Mouse (Mus musculus): ENCODE measurements around the gene Gm36028.

The Gm36028 gene

GRCm38 (mm10) chr16:37860213-37860612 lies 733 bp downstream of the Gm36028 start:
- DNase-seq (ENCODE audit: low read depth, low spot score): no peak

GRCm38 (mm10) chr16:37857495-37857894 lies 3.5 kb downstream of the Gm36028 start:
- no peak for DNase-seq (ENCODE audit: low read depth, low spot score)

DNA sequence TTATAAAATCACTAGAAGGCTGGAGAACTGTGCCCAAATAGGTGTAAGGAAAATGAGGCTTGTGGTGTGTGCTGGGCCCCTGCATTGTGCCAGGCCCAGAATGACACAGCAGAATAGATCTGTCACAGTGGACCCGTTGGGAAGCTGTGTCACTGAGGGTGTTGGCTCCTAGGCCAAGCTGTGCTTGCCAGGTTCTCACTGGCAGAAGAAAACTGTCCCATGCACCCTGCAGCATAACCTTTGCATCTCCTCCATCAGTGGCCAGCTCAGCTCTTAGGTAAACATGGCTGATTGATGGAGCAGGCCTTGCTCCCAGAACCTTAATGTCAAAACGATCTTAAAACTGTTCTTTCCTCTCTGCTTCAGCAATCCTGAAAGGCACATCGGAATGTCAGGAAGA lies 4.6 kb downstream of the Gm36028 start:
- no peak for DNase-seq (ENCODE audit: low read depth, low spot score)

GRCm38 (mm10) chr16:37855583-37855982 lies 5.4 kb downstream of the Gm36028 start:
- DNase-seq (ENCODE audit: low read depth, low spot score): no peak

DNA sequence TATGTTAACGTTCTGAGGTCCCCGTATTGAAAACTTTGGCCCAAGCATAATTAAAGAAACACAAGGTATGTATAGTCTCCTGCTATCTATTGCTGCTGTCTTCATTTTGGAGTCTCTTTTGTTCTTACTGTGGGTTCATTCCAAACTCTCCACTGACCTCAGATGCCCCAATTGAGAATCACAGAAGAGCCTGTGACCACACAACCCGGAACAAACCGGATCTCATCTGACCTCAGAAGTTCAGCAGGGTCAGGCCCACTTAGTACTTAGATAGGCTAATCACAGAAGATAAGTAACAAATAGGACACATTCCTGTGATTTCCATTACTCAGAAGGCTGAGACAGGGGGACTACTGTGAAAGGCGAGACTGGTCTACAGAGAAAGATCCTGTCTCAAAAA lies 6.4 kb downstream of the Gm36028 start:
- no peak for DNase-seq (ENCODE audit: low read depth, low spot score)

DNA sequence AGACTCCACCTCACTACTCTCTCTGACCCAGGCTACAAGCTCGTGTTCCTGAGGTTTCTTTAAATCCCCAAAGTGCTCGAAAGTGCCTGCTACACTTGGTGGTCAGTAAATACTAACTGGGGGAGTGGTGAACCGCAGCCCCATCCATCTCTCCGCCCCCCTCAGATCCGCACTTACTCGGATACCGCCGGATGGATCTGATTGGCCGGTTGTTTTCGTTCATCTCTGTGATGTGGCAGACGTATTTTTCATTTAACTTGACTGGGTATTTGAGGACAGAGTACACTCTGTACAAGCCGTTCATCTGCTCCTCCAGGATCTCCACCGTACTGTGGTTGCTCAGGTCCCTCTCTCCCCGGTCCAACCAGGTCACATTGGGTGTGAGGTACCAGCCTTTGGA lies 6.9 kb downstream of the Gm36028 start:
- DNase-seq (ENCODE audit: low read depth, low spot score): no peak

DNA sequence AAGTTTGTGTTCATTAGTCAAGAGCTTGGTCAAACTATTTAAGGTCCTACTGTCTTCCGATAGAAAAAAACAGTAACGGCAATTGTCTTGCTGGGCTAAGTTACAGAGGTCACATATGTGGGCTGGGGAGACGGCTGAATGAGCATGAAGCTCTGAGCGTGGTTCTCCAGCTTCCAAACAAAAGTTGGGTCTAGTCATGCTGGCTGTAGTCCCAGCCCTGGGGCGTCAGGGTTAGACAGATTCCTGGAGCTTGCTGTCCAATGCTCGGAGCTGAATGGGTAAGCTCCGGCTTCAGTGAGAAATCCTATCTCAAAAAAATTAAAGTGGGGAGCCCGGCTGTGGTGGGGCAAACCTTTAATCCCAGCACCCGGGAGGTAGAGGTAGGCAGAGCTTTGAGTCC lies 7.7 kb downstream of the Gm36028 start:
- DNase-seq (ENCODE audit: low read depth, low spot score): no peak

DNA sequence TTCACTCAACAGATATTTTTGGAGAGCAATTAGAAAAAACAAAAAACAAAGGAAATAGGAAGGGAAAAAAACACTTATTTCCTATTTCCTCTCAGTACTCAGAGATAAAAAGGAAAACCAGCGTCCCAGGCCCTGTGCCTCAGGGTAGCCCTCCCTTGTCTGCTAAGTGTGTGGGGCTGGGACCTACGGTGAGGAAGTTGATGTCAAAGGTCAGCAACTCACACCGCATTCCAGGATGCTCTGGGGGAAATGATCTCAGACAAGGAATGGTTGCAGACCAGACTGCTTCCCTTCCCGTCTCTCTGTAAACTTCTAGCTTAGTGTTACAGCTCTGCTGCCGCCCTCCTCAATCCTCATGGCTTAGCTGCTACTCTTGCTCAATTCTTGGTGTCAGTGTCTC lies 9.6 kb downstream of the Gm36028 start:
- DNase-seq (ENCODE audit: low read depth, low spot score): peak; percentile 32

DNA sequence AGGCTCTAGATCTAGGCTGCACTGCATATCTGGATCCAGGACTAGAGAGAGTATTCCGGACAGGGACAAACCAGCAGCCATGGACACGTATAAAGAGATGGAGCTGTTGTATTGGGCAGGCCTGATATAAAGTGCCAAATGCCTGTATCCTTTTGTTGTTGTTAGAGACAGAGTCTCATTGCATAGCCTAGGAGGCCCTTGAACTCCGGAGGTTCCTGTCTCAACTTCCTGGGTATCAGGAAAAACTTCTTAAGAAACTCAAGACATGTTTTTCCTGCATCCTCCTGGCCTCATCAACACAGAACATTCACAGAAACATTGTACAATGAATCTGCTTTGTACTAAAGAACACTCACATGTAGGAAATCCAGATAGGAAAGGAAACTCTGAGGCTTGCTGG lies 13.9 kb downstream of the Gm36028 start:
- DNase-seq (ENCODE audit: low read depth, low spot score): no peak

DNA sequence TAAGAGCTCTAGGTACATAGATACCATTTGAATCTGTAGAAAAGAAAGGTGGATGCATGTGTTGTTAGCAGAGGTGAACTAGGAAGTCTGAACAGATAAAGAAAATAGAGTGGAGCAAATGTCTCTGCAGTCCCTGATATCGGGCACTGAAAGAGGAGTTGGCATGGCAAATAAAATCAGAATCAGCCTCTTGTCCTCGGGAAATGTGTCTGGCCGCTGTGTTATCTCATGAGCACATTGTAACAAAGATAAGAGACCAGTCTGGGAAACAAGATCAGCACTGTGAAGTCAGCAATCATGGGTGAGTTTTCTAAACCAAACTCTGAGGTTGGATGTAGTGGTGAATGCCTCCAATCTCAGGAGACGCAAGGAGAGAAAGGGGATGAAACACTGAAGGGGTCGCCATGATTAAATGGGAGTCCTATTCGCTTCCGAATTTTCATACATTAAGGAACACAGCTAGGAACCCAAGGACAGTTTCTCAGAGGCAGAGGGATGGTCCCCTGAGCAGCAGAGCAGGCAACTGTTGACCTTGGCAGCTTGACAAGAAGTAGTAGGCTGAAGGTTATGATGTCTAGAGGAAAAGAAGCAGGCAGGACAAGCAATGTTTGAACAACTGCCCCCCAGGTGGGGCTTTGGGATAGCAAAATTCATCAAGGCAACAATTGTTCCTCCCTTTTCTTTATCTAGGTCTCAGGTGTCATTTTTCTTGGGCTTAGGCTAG lies 15.6 kb downstream of the Gm36028 start:
- DNase-seq (ENCODE audit: low read depth, low spot score): no peak

DNA sequence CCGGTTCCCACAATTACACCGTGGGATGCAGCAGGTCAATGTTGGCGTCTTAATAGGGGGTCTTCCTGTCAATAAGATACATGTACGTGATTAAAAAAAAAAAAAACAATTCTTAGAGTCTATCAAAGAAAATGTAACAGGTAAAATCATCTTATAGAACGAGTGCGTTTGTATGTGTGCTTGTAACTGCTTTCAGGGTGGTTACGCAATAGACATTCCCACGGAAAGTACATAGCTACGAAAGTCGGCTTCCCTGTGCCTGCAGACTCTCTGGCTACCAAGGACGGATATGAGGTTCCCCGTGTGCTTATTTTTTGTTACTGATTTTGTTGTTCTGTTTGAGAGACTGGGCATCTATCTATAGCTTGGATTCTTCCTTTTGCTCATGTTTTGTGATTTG lies 17.2 kb downstream of the Gm36028 start:
- no peak for DNase-seq (ENCODE audit: low read depth, low spot score)

- no peak for DNase-seq (ENCODE audit: low read depth, low spot score)
Measured at GRCm38 (mm10) chr16:37842439-37842838, 18.5 kb downstream of the Gm36028 start.

DNA sequence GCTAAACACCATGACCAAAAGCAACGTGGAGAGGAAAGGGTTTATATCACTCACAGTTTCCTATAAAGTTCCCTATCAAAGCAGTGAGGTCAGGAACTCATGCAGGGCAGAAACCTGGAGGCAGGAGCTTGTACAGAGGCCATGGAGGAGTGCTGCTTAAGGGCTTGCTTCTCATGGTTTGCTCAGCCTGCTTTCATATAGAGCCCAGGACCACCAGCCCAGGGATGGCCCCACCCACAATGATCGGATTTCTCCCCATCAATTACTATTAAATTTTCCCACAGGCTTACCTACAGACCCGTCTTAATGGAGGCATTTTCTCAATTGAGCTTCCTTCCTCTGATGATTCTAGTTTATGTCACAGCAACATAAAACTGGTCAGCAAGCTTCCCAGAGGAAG lies 23.4 kb downstream of the Gm36028 start:
- DNase-seq (ENCODE audit: low read depth, low spot score): no peak

- DNase-seq (ENCODE audit: low read depth, low spot score): no peak
Measured at GRCm38 (mm10) chr16:37831041-37831440, 29.9 kb downstream of the Gm36028 start.

DNA sequence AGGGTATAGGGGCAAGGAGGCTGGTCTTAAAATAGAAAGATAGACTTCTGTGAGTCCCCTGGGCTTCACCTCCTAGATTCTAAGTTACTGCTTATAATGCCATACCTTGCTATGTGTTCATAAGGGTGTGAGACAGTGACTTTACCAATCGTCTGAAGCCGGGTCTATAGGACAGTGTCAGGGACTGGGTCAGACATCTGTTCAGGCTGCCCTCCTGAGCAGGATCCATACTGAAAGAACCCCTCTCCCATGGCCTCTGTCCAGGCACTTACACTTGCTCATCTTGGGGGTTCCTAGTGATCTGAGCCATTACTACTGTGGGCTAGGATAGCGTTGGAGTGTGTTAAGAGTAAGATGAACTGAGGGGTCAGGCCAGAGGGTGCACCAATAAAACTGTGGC lies 34.7 kb downstream of the Gm36028 start:
- no peak for DNase-seq (ENCODE audit: low read depth, low spot score)

- DNase-seq (ENCODE audit: low read depth, low spot score): no peak
Measured at GRCm38 (mm10) chr16:37824778-37825505, 36.0 kb downstream of the Gm36028 start.

DNA sequence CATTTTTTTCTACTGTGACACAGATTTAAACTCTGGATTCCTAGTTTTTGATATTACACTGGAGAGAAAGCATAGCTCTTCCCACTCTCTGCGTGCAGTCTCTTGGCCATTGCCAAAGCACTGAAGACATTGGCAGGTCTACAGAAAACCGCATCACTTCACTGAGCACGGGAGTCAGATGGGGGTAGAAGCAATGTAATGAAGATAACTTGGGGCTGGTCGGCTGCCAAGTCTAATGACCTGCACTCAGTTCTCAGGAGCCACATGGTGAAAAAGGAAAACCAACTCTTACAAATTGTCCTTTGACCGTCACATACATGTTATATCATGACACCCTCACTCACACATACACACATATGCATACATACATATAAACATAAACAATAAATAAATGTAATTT lies 37.0 kb downstream of the Gm36028 start:
- DNase-seq (ENCODE audit: low read depth, low spot score): no peak

- DNase-seq (ENCODE audit: low read depth, low spot score): no peak
Measured at GRCm38 (mm10) chr16:37817986-37818385, 43.0 kb downstream of the Gm36028 start.

DNA sequence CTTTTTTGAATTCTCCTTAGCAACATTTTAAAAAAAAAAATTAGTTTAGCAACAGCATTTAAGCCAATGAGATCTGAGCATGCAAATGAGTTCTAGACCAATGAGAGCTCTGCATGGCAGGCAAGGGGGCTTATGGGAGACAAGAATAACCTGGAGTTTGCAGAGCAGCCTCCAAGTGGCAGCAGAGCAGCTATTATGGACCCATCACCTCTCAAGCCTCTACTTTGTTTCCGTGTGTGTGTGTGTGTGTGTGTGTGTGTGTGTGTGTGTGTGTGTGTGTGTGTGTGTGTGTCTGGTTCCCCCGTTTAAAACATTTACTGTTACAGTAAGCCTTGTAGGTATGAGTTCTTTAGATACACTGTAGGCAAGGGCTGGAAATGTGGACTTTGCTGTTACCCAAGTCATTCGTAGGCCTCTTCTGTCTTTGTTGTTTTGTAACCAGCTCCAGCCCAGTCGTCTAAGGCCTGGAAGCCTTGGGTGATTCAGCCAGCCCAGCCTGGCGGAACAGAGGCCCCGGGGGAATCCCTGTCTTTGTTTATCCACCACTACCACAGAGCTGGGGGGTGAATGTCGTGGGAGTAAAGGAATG lies 46.5 kb downstream of the Gm36028 start:
- DNase-seq (ENCODE audit: low read depth, low spot score): peak; percentile 56

- DNase-seq (ENCODE audit: low read depth, low spot score): no peak
Measured at GRCm38 (mm10) chr16:37813691-37814382, 47.1 kb downstream of the Gm36028 start.

GRCm38 (mm10) chr16:37812474-37812886 lies 48.5 kb downstream of the Gm36028 start:
- no peak for DNase-seq (ENCODE audit: low read depth, low spot score)

- no peak for DNase-seq (ENCODE audit: low read depth, low spot score)
Measured at GRCm38 (mm10) chr16:37811874-37812273, 49.1 kb downstream of the Gm36028 start.
